Mouse (Mus musculus): ENCODE data around the gene Trp53i11. TPM values are rescaled to one million over a fixed set of nuclear protein-coding genes. Genes with fewer than 3 reads are reported as not detected.

Trp53i11 gene
- polyA plus RNA-seq, 1 experiment from 2014 or later: 51.1 TPM

GRCm38 (mm10) chr2:93172460-93172859, 14.9 kb upstream of the Trp53i11 start:
- Histone ChIP-seq H3K4me2 (no peak overlapping the region), H3K9ac (no peak overlapping the region), H3K27me3 (ENCODE audit: insufficient read depth, low read length) (no peaks in the 10 kb centered on the region), H3K4me3 (ENCODE audit: low read depth, low read length) (no peak overlapping the region), H3K27ac (ENCODE audit: low read depth) (no peak overlapping the region), H3K4me1 (ENCODE audit: insufficient read depth) (peaks cover 16% of the 10 kb centered on the region), H3K9me3 (ENCODE audit: low read depth, low read length) (no peaks in the 10 kb centered on the region), H3K36me3 (ENCODE audit: insufficient read depth) (no peaks in the 10 kb centered on the region)
- WGBS: 41% methylated on average over 5 of the region's 5 CpGs
- DNase-seq (no peak), ATAC-seq (ENCODE audit: insufficient read depth) (no peak)
- TF ChIP-seq CTCF (IDR thresholded peaks at IDR 0.05; ENCODE audit: low read depth): no peak

DNA sequence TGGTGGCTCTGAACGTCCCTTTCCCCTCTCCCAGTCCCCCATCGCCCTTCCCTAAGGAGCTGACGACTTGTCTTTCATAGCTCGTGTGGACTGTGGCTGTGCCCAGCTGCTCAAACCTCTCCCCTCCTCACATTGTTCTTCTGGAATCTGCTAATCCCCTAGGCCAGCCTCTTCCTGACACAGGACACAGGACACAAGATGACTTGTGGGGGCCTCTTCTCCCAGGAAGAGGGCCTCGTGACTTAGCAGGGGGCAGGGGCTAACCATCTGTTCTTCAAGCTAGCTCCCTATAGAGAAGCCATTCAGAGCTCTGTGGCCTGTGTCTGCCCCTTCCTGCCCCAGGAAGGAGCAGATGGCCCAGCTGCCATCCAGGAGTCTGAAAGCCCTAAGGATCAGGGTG, 13.2 kb upstream of the Trp53i11 start:
- no peak overlapping the region for H3K4me2 ChIP-seq
- H3K9me3 ChIP-seq (ENCODE audit: low read depth, low read length): no peaks in the 10 kb centered on the region
- H3K4me3 ChIP-seq (ENCODE audit: low read depth, low read length): no peak overlapping the region
- DNase-seq (no peak), ATAC-seq (ENCODE audit: insufficient read depth) (no peak)
- H3K27ac ChIP-seq (ENCODE audit: low read depth): no peak overlapping the region
- 21% methylated on average over 5 of the region's 5 CpGs for WGBS
- H3K27me3 ChIP-seq (ENCODE audit: insufficient read depth, low read length): 0 out of 2 replicates have a peak, but pooled peaks cover 3% of the 10 kb centered on the region
- H3K36me3 ChIP-seq (ENCODE audit: insufficient read depth): no peaks in the 10 kb centered on the region
- H3K4me1 ChIP-seq (ENCODE audit: insufficient read depth): peaks cover 18% of the 10 kb centered on the region
- no peak for TF ChIP-seq CTCF (IDR thresholded peaks at IDR 0.05; ENCODE audit: low read depth)
- no peak overlapping the region for H3K9ac ChIP-seq

GRCm38 (mm10) chr2:93175278-93175677, 12.1 kb upstream of the Trp53i11 start:
- peak; percentile 39; the same call in 1 of the 2 replicates for ATAC-seq (ENCODE audit: insufficient read depth)
- no peak overlapping the region for H3K4me3 ChIP-seq (ENCODE audit: low read depth, low read length)
- H3K4me1 ChIP-seq (ENCODE audit: insufficient read depth): peaks cover 21% of the 10 kb centered on the region
- no peaks in the 10 kb centered on the region for H3K9me3 ChIP-seq (ENCODE audit: low read depth, low read length)
- peaks cover 14% of the 10 kb centered on the region for H3K27me3 ChIP-seq (ENCODE audit: insufficient read depth, low read length)
- H3K27ac ChIP-seq (ENCODE audit: low read depth): peak overlapping the region; percentile 36; the same call in 1 of the 2 replicates
- WGBS: 18% methylated on average over 5 of the region's 5 CpGs
- peak; percentile 78 for DNase-seq
- H3K36me3 ChIP-seq (ENCODE audit: insufficient read depth): no peaks in the 10 kb centered on the region
- H3K9ac ChIP-seq: no peak overlapping the region
- no peak overlapping the region for H3K4me2 ChIP-seq
- no peak for TF ChIP-seq CTCF (IDR thresholded peaks at IDR 0.05; ENCODE audit: low read depth)

GRCm38 (mm10) chr2:93175721-93176120, 11.6 kb upstream of the Trp53i11 start:
- no peak for ATAC-seq (ENCODE audit: insufficient read depth)
- H3K4me1 ChIP-seq (ENCODE audit: insufficient read depth): peaks cover 21% of the 10 kb centered on the region
- H3K9ac ChIP-seq: no peak overlapping the region

DNA sequence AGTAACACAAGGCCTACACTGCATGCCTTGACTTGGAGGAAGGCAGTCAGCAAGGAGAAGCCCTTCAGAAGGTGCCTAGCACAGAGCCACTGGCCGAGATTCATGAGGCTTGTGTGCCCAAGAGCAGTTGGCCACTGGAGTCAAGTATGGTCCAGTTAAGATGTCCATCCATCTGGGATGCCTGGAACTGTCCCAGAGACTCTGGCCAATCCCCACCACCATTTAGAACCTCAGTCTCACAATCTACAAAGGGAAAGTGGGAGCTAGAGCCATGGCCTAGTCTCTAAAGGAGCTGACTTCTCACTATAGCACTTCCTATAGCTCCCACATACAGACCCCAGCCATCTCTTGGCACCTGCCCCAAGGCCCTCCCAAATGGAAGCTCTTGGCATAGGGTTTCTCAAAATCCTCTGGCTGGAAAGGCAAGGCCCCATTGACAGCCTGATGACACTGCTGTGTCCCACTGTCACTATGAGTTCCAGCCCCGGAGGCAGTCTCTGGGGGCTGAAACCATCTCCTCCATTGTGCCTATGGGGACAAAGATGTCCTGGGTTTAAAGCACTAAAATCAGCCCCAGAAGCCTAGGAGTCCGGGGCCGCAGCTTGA, 11.1 kb upstream of the Trp53i11 start:
- H3K4me3 ChIP-seq (ENCODE audit: low read depth, low read length): no peak overlapping the region
- no peak overlapping the region for H3K27ac ChIP-seq (ENCODE audit: low read depth)
- DNase-seq (no peak), ATAC-seq (ENCODE audit: insufficient read depth) (no peak)
- H3K27me3 ChIP-seq (ENCODE audit: insufficient read depth, low read length): peaks cover 17% of the 10 kb centered on the region
- no peak overlapping the region for H3K9ac ChIP-seq
- H3K4me1 ChIP-seq (ENCODE audit: insufficient read depth): peaks cover 21% of the 10 kb centered on the region
- no peaks in the 10 kb centered on the region for H3K9me3 ChIP-seq (ENCODE audit: low read depth, low read length)
- no peak for TF ChIP-seq CTCF (IDR thresholded peaks at IDR 0.05; ENCODE audit: low read depth)
- no peaks in the 10 kb centered on the region for H3K36me3 ChIP-seq (ENCODE audit: insufficient read depth)
- peak overlapping the region; percentile 49 for H3K4me2 ChIP-seq
- WGBS: 42% methylated on average over 4 of the region's 4 CpGs

More at GRCm38 (mm10) chr2:93175721-93176120, 11.6 kb upstream of the Trp53i11 start:
- Histone ChIP-seq H3K36me3 (ENCODE audit: insufficient read depth) (no peaks in the 10 kb centered on the region), H3K27ac (ENCODE audit: low read depth) (no peak overlapping the region), H3K4me3 (ENCODE audit: low read depth, low read length) (no peak overlapping the region), H3K9me3 (ENCODE audit: low read depth, low read length) (no peaks in the 10 kb centered on the region), H3K27me3 (ENCODE audit: insufficient read depth, low read length) (peaks cover 17% of the 10 kb centered on the region), H3K4me2 (no peak overlapping the region)
- TF ChIP-seq CTCF (IDR thresholded peaks at IDR 0.05; ENCODE audit: low read depth): no peak
- WGBS: 67% methylated on average over 2 of the region's 2 CpGs
- no peak for DNase-seq

DNA sequence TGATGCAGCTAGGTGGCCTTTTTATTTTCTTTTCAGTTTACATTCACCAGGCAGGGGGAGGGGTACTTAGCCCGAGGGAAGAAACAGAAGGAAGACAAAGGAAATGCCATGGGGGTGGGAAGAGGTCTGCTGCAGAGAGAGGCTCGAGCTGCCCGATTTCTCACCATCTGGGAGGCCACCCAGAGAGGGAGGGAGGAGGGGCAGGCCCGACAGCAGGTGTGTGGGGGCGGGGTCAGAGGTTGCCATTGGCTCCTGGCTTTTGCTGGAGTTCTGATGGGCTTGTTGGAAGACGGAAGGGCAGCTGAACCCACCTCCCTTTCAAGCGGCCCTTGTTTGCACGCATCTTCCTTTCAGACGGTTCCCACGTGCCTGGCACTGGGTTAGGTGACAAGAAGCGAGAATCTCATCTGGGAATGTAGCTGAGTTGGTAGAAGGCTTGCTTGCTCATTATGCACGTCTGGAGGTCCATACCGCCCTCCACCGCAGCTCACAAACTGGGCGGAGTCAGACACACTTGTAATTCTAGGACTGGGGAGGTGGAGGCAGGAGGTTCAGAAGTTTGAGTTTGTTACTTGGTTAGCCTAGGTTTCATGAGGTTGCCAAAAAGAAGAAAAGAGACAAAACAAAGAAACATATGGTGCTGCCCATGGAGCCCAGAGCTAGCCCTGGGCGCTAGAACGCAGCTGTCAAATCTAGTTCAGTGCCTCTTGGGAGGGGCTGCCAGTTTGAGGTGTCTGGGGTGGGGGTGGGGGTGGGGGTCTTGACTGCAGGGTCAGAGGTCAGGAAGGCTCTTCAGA, 10.3 kb upstream of the Trp53i11 start:
- WGBS: 8% methylated on average over 17 of the region's 17 CpGs
- Histone ChIP-seq H3K4me3 (ENCODE audit: low read depth, low read length) (no peak overlapping the region; the same call in 1 of the 2 replicates), H3K4me1 (ENCODE audit: insufficient read depth) (peaks cover 21% of the 10 kb centered on the region), H3K4me2 (peak overlapping the region; percentile 49), H3K36me3 (ENCODE audit: insufficient read depth) (no peaks in the 10 kb centered on the region), H3K9me3 (ENCODE audit: low read depth, low read length) (no peaks in the 10 kb centered on the region), H3K9ac (no peak overlapping the region), H3K27ac (ENCODE audit: low read depth) (no peak overlapping the region), H3K27me3 (ENCODE audit: insufficient read depth, low read length) (peaks cover 17% of the 10 kb centered on the region)
- ATAC-seq (ENCODE audit: insufficient read depth) (0 out of 2 replicates have a peak, but pooled peaks have one; percentile 19), DNase-seq (peak; percentile 58)
- TF ChIP-seq CTCF (IDR thresholded peaks at IDR 0.05; ENCODE audit: low read depth): no peak

- Histone ChIP-seq H3K9ac (no peak overlapping the region), H3K4me2 (no peak overlapping the region; the same call in 1 of the 2 replicates), H3K27me3 (ENCODE audit: insufficient read depth, low read length) (peaks cover 17% of the 10 kb centered on the region), H3K27ac (ENCODE audit: low read depth) (no peak overlapping the region), H3K4me1 (ENCODE audit: insufficient read depth) (peaks cover 21% of the 10 kb centered on the region), H3K4me3 (ENCODE audit: low read depth, low read length) (no peak overlapping the region), H3K36me3 (ENCODE audit: insufficient read depth) (no peaks in the 10 kb centered on the region), H3K9me3 (ENCODE audit: low read depth, low read length) (no peaks in the 10 kb centered on the region)
- no peak for TF ChIP-seq CTCF (IDR thresholded peaks at IDR 0.05; ENCODE audit: low read depth)
- ATAC-seq (ENCODE audit: insufficient read depth) (no peak), DNase-seq (no peak)
- WGBS: 74% methylated on average over 20 of the region's 20 CpGs
Measured at GRCm38 (mm10) chr2:93177668-93178312, 9.6 kb upstream of the Trp53i11 start.

All from lung, embryonic 14.5 days (tissue).